Mouse (Mus musculus): ENCODE measurements around the gene Pcsk6.

GRCm38 (mm10) chr7:66036809-66037208, 175.3 kb downstream of the Pcsk6 start:
- no peak for TF ChIP-seq CTCF (IDR thresholded peaks at IDR 0.05; ENCODE audit: control insufficient read depth, insufficient read depth, insufficient read length)
- TF ChIP-seq CEBPB (IDR thresholded peaks at IDR 0.05; ENCODE audit: low read depth): no peak
- no peak for TF ChIP-seq MAX (IDR thresholded peaks at IDR 0.05)
- TF ChIP-seq USF1 (IDR thresholded peaks at IDR 0.05; ENCODE audit: low read depth): no peak
- TF ChIP-seq MYOD1 (IDR thresholded peaks at IDR 0.05; ENCODE audit: control insufficient read depth, insufficient read length, low read depth): no peak
- no peak for TF ChIP-seq MYOG (IDR thresholded peaks at IDR 0.05; ENCODE audit: control insufficient read depth, extremely low read depth, insufficient read length)
